Mouse (Mus musculus): ENCODE results near the gene Irf4.

Irf4 gene

DNA sequence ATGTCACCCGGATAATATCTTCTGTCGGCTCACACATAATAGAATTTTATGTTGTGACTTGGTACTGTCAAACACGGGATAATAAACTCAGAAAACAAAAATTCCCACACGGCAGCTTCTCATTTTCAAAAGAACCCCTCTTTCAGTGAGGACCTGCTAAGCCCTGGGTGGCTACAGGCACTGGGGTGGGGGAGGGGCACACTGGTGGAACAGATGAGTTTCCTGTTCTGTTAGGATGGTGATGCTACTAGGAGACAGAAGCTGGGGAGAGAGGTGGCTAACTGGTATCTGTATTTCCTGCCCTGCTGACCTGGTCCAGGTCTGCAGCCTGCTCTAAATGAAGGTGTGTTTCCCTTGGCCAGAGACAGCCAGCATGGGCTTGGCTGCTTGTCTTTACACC, 52.9 kb downstream of the Irf4 start:
- no peak for DNase-seq (ENCODE audit: low spot score in 2 of 2)

DNA sequence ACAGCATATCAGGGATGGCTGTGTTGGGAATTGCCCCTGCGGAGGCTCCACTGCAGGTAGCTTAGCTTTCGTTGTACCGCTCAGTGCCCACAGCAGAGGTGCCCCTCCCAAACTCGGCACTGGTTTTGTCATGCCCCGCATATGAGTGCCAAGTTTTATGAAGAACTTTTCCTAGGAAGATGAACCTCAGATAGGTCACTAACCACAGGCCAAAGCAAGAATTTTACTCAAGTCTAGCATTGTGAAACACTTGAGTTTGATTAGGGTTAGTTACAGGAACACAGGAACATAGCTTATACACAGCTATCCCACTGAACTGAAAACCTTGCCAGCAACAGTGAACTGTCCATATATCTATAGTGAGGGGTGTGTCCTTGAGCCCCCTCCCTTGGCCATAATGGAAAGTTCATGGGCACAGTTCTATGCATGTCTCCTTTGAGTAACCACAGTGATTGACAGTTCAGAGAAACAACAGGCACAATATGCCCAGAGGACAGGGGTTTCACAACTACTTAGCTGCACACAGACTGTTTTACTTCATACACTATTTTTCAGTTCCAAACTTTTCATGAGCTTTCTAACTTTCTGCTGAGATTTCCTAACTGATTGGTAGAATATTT, 53.4 kb downstream of the Irf4 start:
- DNase-seq (ENCODE audit: low spot score in 2 of 2): no peak

DNA sequence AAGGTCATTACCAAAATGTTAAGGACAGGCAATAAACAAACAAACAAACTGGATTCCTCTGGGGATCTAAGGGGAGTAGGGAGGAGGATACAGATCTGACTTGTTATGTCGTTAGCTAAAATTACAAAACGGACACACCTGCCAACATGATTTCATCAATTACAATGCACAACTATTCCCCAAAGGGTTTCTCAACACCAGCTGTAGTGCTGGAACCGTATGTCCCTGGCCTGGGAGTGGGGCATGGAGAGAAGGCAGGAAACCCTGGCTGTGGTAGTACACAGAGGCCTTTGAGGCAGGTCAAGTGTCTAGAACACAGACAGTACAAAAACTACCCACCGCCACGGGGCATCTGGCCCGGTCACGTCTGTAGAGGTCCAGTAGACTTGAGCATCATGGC, 60.2 kb downstream of the Irf4 start:
- no peak for DNase-seq (ENCODE audit: low spot score in 2 of 2)

DNA sequence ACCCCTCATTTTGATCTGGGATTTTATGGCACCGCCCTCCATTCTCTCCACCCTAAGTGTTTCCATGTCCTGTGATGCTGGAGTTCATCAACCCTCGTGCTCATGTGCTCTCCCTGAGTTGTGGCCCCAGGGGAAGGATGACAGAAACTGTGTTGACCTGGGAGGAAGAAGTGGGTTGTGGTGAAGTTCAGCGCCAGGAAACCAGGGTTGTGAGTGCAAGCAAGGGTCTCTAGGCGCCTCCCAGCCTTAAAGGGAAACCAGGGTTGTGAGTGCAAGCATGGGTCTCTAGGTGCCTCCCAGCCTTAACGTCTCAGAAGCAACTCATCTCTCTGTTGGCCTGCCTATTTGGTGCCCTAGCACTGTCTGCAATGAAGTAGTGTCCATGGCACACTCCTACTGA, 64.4 kb downstream of the Irf4 start:
- DNase-seq (ENCODE audit: low spot score in 2 of 2): no peak

DNA sequence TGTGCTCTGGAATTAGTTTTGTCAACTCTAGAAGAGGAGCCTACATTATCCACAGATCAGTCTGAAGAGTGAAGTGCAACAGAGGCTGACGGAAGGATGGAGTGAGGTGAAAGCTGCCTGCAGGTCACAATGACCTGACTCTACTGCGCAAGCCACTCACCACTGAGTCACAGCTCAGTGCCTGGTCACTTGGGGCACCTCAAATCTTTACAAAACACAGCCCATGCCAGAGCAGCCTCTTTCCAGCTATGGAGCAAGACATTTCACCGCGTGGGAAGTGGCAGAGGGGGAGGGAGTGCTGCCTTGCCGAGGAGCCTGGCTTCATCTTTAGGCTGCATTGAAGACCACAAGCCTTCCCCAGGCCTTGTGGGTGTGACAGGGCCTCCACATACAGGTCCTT, 65.2 kb downstream of the Irf4 start:
- DNase-seq (ENCODE audit: low spot score in 2 of 2): no peak
